Mouse (Mus musculus): ENCODE data around the gene Foxj3. TPM values are rescaled to one million over a fixed set of nuclear protein-coding genes. Genes with fewer than 3 reads are reported as not detected.

The Foxj3 gene
- total and polyA plus RNA-seq, 2 experiments from 2014 or later, result 25.2 to 52.7 TPM

DNA sequence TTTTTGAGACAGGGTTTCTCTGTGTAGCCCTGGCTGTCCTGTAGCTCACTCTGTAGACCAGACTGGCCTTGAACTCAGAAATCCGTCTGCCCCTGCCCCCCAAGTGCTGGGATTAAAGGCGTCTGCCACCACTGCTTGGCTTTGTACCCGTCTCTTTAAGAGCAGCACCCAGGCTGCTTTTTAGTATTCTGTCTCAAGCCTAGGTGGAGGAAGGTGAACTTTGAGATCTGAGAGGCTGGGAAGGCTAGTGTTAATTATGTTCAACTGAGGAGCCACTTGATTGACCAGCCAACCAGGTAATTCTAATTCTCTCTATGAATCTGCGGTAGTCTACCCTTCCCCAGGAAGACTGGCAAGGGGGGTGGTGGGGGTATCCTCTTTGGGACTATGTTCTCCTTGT, 632 bp downstream of the Foxj3 start:
- H3K27ac ChIP-seq (ENCODE audit: low read depth, low read length), result no peak overlapping the region
- no peak overlapping the region for H3K9ac ChIP-seq
- H3K4me2 ChIP-seq (ENCODE audit: low read depth), result no peak overlapping the region
- WGBS, result 77% methylated on average over 4 of the region's 4 CpGs
- H3K4me1 ChIP-seq (ENCODE audit: insufficient read depth), result peaks cover 9% of the 10 kb centered on the region; the same call in 1 of the 2 replicates
- H3K27me3 ChIP-seq (ENCODE audit: insufficient read depth, low read length), result no peaks in the 10 kb centered on the region
- DNase-seq, result no peak
- no peak for ATAC-seq
- H3K4me3 ChIP-seq (ENCODE audit: low read depth, low read length), result no peak overlapping the region
- no peaks in the 10 kb centered on the region for H3K9me3 ChIP-seq (ENCODE audit: low read length)
- H3K36me3 ChIP-seq (ENCODE audit: insufficient read depth), result no peaks in the 10 kb centered on the region
- no peak for TF ChIP-seq CTCF (IDR thresholded peaks at IDR 0.05; ENCODE audit: low read depth)

DNA sequence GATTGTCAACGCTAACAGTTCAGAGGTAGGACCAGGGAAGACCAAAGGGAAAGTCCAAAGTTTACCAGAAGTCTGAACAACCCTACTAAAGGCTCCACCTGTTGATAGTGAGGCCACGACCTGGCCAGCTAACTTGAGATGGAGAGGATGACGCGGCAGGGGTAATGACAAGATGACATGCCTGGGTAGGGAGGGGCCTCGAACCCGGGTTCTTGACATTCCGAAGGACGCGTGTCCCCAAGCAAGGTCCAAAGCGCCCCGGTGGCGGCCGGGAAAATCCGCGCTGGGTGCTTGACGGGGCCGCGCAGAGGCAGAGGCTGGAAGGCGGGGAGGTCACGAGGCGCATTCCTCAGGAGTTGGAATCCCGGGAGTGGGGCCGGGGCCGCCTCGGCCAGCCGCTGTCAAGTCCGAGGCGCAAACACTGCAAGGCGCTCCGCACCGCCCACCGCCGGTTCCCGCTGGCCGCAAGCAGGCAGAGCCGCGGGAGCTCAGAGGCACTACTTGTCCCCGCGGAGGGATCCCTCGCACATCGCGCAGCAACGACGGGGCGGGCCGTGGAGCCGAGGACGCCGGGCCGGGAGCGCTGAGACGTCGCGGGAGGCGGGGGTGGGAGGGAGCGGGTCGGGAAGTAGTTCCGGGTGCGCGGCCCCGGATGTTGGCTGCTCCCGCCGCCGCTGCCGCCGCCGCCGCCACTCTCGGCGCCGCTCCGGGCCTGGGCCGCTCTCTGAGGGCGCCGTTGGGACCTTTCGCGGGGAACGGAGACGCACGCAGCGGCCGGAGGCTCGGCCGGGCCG, 2.4 kb downstream of the Foxj3 start, which contains the start of gene Frg2f1:
Gene Frg2f1, minus strand, starts transcription at position 499 of the 794 bp plus-strand sequence.
- Histone ChIP-seq H3K4me1 (ENCODE audit: insufficient read depth) (peaks cover 9% of the 10 kb centered on the region; the same call in 1 of the 2 replicates), H3K4me3 (ENCODE audit: low read depth, low read length) (peak within 1 kb of the TSS; percentile 94), H3K9me3 (ENCODE audit: low read length) (no peaks in the 10 kb centered on the region), H3K4me2 (ENCODE audit: low read depth) (peak within 1 kb of the TSS; percentile 68), H3K9ac (peak within 1 kb of the TSS; percentile 92), H3K36me3 (ENCODE audit: insufficient read depth) (no peaks in the 10 kb centered on the region), H3K27ac (ENCODE audit: low read depth, low read length) (peak within 1 kb of the TSS; percentile 96), H3K27me3 (ENCODE audit: insufficient read depth, low read length) (no peaks in the 10 kb centered on the region)
- DNase-seq, result peak; percentile 97
- peak; percentile 96 for ATAC-seq
- TF ChIP-seq CTCF (IDR thresholded peaks at IDR 0.05; ENCODE audit: low read depth), result peak; percentile 31; the same call in 1 of the 2 replicates
- 2% methylated on average over 59 of the region's 85 CpGs for WGBS

DNA sequence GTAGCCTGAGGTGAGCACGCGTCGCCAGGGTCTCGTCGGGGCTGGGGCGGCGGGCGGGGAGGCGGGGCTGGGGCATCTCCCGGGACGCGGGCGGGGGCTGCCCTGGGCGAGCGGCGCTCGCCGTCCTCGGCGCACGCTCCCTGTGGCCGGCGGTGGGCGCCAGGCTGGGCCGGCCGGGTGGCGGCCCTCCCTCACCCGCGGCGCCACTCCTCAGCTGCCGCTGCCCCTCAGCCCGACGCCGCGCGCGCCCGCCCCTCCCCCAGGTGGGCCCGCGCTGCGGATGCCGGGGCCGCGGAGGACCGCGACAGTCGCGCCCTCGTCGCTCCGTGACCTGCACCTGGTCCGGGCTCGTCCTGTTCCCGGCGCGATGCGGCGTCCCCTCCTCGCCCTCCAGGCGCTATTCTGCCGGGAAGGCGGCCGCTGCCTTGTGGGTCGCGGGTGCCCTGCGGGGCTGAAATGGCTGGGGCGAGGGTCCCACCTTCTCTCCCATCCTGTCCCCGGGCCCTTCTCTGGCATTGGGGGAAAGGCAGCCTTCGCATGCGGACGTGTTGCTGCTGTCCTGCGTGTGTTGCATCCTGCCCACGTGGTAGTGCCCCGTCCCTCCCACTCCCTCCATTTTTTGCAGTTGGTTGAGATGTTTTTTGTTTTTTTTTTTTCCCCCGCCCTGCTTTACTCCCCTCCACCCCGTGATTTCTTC, 3.2 kb downstream of the Foxj3 start:
- peak; percentile 57 for DNase-seq
- TF ChIP-seq CTCF (IDR thresholded peaks at IDR 0.05; ENCODE audit: low read depth), result no peak
- Histone ChIP-seq H3K9me3 (ENCODE audit: low read length) (no peaks in the 10 kb centered on the region), H3K4me3 (ENCODE audit: low read depth, low read length) (peak overlapping the region; percentile 94), H3K4me2 (ENCODE audit: low read depth) (peak overlapping the region; percentile 68), H3K36me3 (ENCODE audit: insufficient read depth) (no peaks in the 10 kb centered on the region), H3K27me3 (ENCODE audit: insufficient read depth, low read length) (no peaks in the 10 kb centered on the region), H3K27ac (ENCODE audit: low read depth, low read length) (peak overlapping the region; percentile 96), H3K4me1 (ENCODE audit: insufficient read depth) (peaks cover 9% of the 10 kb centered on the region; the same call in 1 of the 2 replicates), H3K9ac (peak overlapping the region; percentile 92)
- ATAC-seq, result peak; percentile 70
- 2% methylated on average over 44 of the region's 76 CpGs for WGBS

DNA sequence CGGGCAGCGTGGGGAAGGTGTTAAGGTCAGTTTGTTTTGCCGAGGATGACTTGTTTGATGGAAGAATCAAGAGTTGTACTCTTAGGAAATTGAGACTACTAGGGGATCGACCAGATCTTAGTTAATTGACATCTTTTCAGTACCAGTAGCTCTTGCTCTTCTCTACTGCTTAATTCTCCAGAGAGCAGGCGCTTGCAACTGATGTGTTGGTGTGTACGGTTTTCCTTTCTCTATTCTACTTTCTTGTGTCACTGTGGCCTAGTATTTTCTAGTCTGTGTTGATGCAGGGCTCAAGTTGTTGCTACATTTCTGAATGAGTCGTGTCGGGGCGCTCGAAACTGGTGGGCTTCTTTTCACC, 3.7 kb downstream of the Foxj3 start:
- H3K27ac ChIP-seq (ENCODE audit: low read depth, low read length), result peak overlapping the region; percentile 96

DNA sequence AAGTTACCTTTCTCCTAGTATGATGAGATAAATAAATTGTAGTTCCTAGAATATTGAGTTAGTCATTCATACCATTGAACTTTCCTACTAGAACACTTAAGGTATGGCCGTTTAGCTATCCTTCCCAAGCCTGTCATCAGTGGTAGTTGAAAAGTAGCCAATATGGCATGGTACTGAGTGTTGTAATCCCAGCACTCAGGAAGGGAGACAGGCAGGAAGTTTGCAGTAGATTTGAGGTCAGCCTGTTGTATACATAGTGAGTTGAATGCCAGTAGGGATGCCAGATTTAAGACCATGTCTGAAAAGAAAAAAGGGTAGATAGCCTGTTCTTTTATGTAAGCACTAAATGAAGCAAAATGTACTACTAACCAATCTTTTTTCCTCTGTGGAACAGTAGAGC, 14.1 kb downstream of the Foxj3 start:
- ATAC-seq, result no peak
- 91% methylated on average over 1 of the region's 1 CpGs for WGBS
- TF ChIP-seq CTCF (IDR thresholded peaks at IDR 0.05; ENCODE audit: low read depth), result no peak

More for the DNA sequence above, 3.7 kb downstream of the Foxj3 start:
- Histone ChIP-seq H3K4me1 (ENCODE audit: insufficient read depth) (peaks cover 9% of the 10 kb centered on the region; the same call in 1 of the 2 replicates), H3K4me2 (ENCODE audit: low read depth) (peak overlapping the region; percentile 68), H3K9me3 (ENCODE audit: low read length) (no peaks in the 10 kb centered on the region), H3K9ac (peak overlapping the region; percentile 92), H3K27me3 (ENCODE audit: insufficient read depth, low read length) (no peaks in the 10 kb centered on the region), H3K36me3 (ENCODE audit: insufficient read depth) (no peaks in the 10 kb centered on the region), H3K4me3 (ENCODE audit: low read depth, low read length) (peak overlapping the region; percentile 94)
- DNase-seq (peak; percentile 33), ATAC-seq (no peak)
- 4% methylated on average over 10 of the region's 10 CpGs for WGBS
- no peak for TF ChIP-seq CTCF (IDR thresholded peaks at IDR 0.05; ENCODE audit: low read depth)

DNA sequence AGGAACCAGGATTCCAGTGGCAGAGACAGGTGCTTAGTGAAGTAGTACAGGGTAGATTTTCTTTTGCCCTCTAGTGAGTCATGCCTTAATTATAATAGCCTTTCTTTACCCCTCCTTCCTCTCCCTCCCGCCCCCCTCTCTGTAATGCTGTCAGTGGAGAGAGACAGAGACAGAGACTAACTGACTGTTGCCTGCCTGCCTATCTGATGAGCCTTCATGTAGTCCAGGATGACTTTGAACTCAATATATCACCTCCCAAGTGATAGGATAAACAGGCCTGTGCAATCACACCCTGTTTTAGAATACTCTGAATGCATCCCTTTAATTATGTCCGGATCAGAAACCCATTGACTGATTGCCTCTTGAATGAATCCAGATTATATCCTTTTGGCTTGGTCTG, 18.7 kb downstream of the Foxj3 start:
- H3K9me3 ChIP-seq (ENCODE audit: low read length), result no peaks in the 10 kb centered on the region
- no peaks in the 10 kb centered on the region for H3K4me1 ChIP-seq (ENCODE audit: insufficient read depth)
- DNase-seq (no peak), ATAC-seq (no peak)
- no peak for TF ChIP-seq CTCF (IDR thresholded peaks at IDR 0.05; ENCODE audit: low read depth)
- 49% methylated on average over 2 of the region's 2 CpGs for WGBS
- no peaks in the 10 kb centered on the region for H3K36me3 ChIP-seq (ENCODE audit: insufficient read depth)
- H3K27ac ChIP-seq (ENCODE audit: low read depth, low read length), result no peak overlapping the region
- no peak overlapping the region for H3K4me2 ChIP-seq (ENCODE audit: low read depth)
- H3K4me3 ChIP-seq (ENCODE audit: low read depth, low read length), result no peak overlapping the region
- no peak overlapping the region for H3K9ac ChIP-seq
- H3K27me3 ChIP-seq (ENCODE audit: insufficient read depth, low read length), result no peaks in the 10 kb centered on the region

More for the DNA sequence above, 14.1 kb downstream of the Foxj3 start:
- Histone ChIP-seq H3K27ac (ENCODE audit: low read depth, low read length) (no peak overlapping the region), H3K4me3 (ENCODE audit: low read depth, low read length) (no peak overlapping the region), H3K9ac (no peak overlapping the region), H3K4me1 (ENCODE audit: insufficient read depth) (no peaks in the 10 kb centered on the region), H3K9me3 (ENCODE audit: low read length) (no peaks in the 10 kb centered on the region), H3K27me3 (ENCODE audit: insufficient read depth, low read length) (no peaks in the 10 kb centered on the region), H3K4me2 (ENCODE audit: low read depth) (no peak overlapping the region), H3K36me3 (ENCODE audit: insufficient read depth) (no peaks in the 10 kb centered on the region)
- no peak for DNase-seq

DNA sequence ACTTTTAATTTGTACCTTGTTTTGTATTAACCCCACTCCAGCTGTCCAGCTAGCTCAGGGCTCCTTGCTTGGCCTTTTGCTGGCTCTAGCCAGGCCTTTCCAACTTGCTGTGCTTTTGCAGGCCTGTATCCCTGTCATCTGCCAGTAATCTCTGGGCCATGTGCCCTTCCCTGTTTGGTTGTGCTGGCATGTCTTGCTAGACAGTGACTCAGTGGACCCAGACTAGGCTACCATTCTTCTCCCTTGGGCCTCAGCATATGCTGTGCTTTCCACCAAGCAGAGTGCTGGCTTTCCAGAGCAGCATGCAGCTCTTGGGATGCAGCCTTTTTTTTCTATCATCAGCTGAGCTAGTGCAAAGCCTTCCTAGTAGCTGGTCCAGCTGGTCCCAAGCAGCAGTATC, 26.3 kb downstream of the Foxj3 start:
- Histone ChIP-seq H3K36me3 (ENCODE audit: insufficient read depth) (no peaks in the 10 kb centered on the region), H3K27ac (ENCODE audit: low read depth, low read length) (no peak overlapping the region), H3K9me3 (ENCODE audit: low read length) (no peaks in the 10 kb centered on the region), H3K9ac (no peak overlapping the region), H3K4me1 (ENCODE audit: insufficient read depth) (no peaks in the 10 kb centered on the region), H3K27me3 (ENCODE audit: insufficient read depth, low read length) (no peaks in the 10 kb centered on the region), H3K4me2 (ENCODE audit: low read depth) (no peak overlapping the region), H3K4me3 (ENCODE audit: low read depth, low read length) (no peak overlapping the region)
- TF ChIP-seq CTCF (IDR thresholded peaks at IDR 0.05; ENCODE audit: low read depth), result no peak
- ATAC-seq (no peak), DNase-seq (no peak)

All from forebrain, postnatal 0 days (tissue).